Mouse (Mus musculus): ENCODE measurements at regions not wholly inside any gene's neighbourhood (a gene's known extent, or its start where the extent isn't known, plus 50 kb on each side); places are given as distances from the start of the nearest gene placed in this dataset.

- Histone ChIP-seq H3K36me3 (ENCODE audit: poor library complexity, severe bottlenecking) (no peaks in the 10 kb centered on the region), H3K4me1 (no peaks in the 10 kb centered on the region), H3K9ac (no peak overlapping the region), H3K4me2 (no peak overlapping the region), H3K9me3 (replicated peaks) (no peaks in the 10 kb centered on the region), H3K4me3 (no peak overlapping the region), H3K27ac (no peak overlapping the region), H3K27me3 (no peaks in the 10 kb centered on the region)
- 22% methylated on average over 7 of the region's 7 CpGs for WGBS
- peak; percentile 92 for ATAC-seq
These were observed 364.9 kb upstream of the Fmr1 start for GRCm38 (mm10) chrX:68313486-68313885.

Measured in forebrain, embryonic 13.5 days (tissue).